Mouse (Mus musculus) midbrain, postnatal 0 days (tissue): ENCODE results near the gene Nanog. TPM values are rescaled to one million over a fixed set of nuclear protein-coding genes. Genes with fewer than 3 reads are reported as not detected.

Source experiments
- ATAC-seq: fragments of 200-750 bp; cut with Nextera tagmentation; 2 replicates; pipeline ENCODE4 v1.8.0; 2017; ENCODE audit warnings: moderate number of reproducible peaks, mild to moderate bottlenecking, moderate TSS enrichment, moderate library complexity; ENCODE audit not compliant: low FRiP score
- DNase-seq: peaks from one replicate; pipeline ENCODE4 v3.0.0-alpha.2; 2015; ENCODE audit warnings: low spot score
- H3K27ac ChIP-seq: fragments of 300-500 bp; sonication (generic); 2 replicates; pipeline ENCODE4 v1.5.1; 2014; ENCODE audit warnings: low read depth, mild to moderate bottlenecking, low read length, mixed read lengths
- H3K27me3 ChIP-seq: fragments of 300-500 bp; sonication (generic); 2 replicates; pipeline ENCODE4 v1.6.1; 2014; ENCODE audit warnings: low read length, control low read depth, mixed read lengths; ENCODE audit not compliant: insufficient read depth
- H3K36me3 ChIP-seq: fragments of 300-500 bp; sonication (generic); 2 replicates; pipeline ENCODE4 v1.6.1; 2014; ENCODE audit warnings: low read length, control low read depth, mixed read lengths; ENCODE audit not compliant: insufficient read depth
- H3K4me1 ChIP-seq: fragments of 300-500 bp; sonication (generic); 2 replicates; pipeline ENCODE4 v1.6.1; 2014; ENCODE audit warnings: mild to moderate bottlenecking, control low read depth, antibody characterized with exemption, low read length, mixed read lengths; ENCODE audit not compliant: insufficient read depth
- H3K4me2 ChIP-seq: fragments of 300-500 bp; sonication (generic); 2 replicates; pipeline ENCODE4 v1.6.1; 2014; ENCODE audit warnings: low read depth, mild to moderate bottlenecking, low read length, mixed read lengths; ENCODE audit not compliant: poor library complexity, severe bottlenecking
- H3K4me3 ChIP-seq: fragments of 300-500 bp; sonication (generic); 2 replicates; pipeline ENCODE4 v1.5.1; 2014; ENCODE audit warnings: low read depth, mild to moderate bottlenecking, low read length, moderate library complexity
- H3K9ac ChIP-seq: fragments of 300-500 bp; sonication (generic); replicated peaks from 2 replicates; pipeline ENCODE4 v1.6.1; 2014; ENCODE audit warnings: mild to moderate bottlenecking, low read length, moderate library complexity, mixed read lengths; ENCODE audit not compliant: poor library complexity, severe bottlenecking
- H3K9me3 ChIP-seq: fragments of 300-500 bp; sonication (generic); 2 replicates; pipeline ENCODE4 v1.6.1; 2016; ENCODE audit warnings: low read length, control low read depth
- CTCF ChIP-seq: IDR thresholded peaks from 2 replicates; pipeline ENCODE4 v1.5.1; 2016; ENCODE audit warnings: antibody characterized with exemption, mild to moderate bottlenecking
- WGBS: fragments of 180-500 bp; shearing (Covaris S2); extraction: QIAGEN DNeasy Blood & Tissue Kit; methylation state at CpG from one replicate; pipeline ENCODE4 v1.1.7; 2014; 5-methylcytosine and 5-hydroxymethylcytosine counted together
- polyA plus RNA-seq: library from polyadenylated mRNA; unstranded; fragments of >200 nt; fragmentation: Nextera tagmentation; extraction: Ambion mirVana; gene quantifications from 2 replicates; pipeline ENCODE4 v1.2.1, GENCODE M21; 2015
- total RNA-seq: library from RNA; depleted of rRNA; stranded (reverse); fragments of >200 nt; gene quantifications from 2 replicates; pipeline ENCODE4 v1.2.3, GENCODE M21; 2014

The Nanog gene
- total and polyA plus RNA-seq, 2 experiments from 2014 or later, result 0.10 to 0.16 TPM

- 94% methylated on average over 4 of the region's 4 CpGs for WGBS
- DNase-seq, result no peak
Measured at GRCm38 (mm10) chr6:122670841-122671240, 36.4 kb upstream of the Nanog start.

GRCm38 (mm10) chr6:122672746-122673145, 34.5 kb upstream of the Nanog start:
- Histone ChIP-seq H3K4me2 (no peak overlapping the region), H3K4me3 (no peak overlapping the region), H3K9me3 (no peaks in the 10 kb centered on the region), H3K27ac (no peak overlapping the region), H3K36me3 (no peaks in the 10 kb centered on the region), H3K9ac (no peak overlapping the region), H3K27me3 (no peaks in the 10 kb centered on the region), H3K4me1 (0 out of 2 replicates have a peak, but pooled peaks cover 2% of the 10 kb centered on the region)
- ATAC-seq (no peak), DNase-seq (no peak)
- no peak for TF ChIP-seq CTCF
- 62% methylated on average over 8 of the region's 8 CpGs for WGBS

More at GRCm38 (mm10) chr6:122670841-122671240, 36.4 kb upstream of the Nanog start:
- ATAC-seq, result no peak
- 0 out of 2 replicates have a peak, but pooled peaks cover 2% of the 10 kb centered on the region for H3K4me1 ChIP-seq
- H3K36me3 ChIP-seq, result no peaks in the 10 kb centered on the region
- H3K4me2 ChIP-seq, result no peak overlapping the region
- no peaks in the 10 kb centered on the region for H3K27me3 ChIP-seq
- no peak for TF ChIP-seq CTCF
- no peak overlapping the region for H3K9ac ChIP-seq
- H3K4me3 ChIP-seq, result no peak overlapping the region
- H3K9me3 ChIP-seq, result no peaks in the 10 kb centered on the region
- no peak overlapping the region for H3K27ac ChIP-seq

- H3K4me1 ChIP-seq, result no peaks in the 10 kb centered on the region
- H3K4me3 ChIP-seq, result no peak overlapping the region
- H3K36me3 ChIP-seq, result no peaks in the 10 kb centered on the region
- H3K27ac ChIP-seq, result no peak overlapping the region
- ATAC-seq (no peak), DNase-seq (no peak)
- H3K4me2 ChIP-seq, result no peak overlapping the region
- WGBS, result 83% methylated on average over 3 of the region's 3 CpGs
- H3K9me3 ChIP-seq, result no peaks in the 10 kb centered on the region
- no peaks in the 10 kb centered on the region for H3K27me3 ChIP-seq
- TF ChIP-seq CTCF, result no peak
- H3K9ac ChIP-seq, result no peak overlapping the region
Measured at GRCm38 (mm10) chr6:122682646-122683045, 24.6 kb upstream of the Nanog start.

GRCm38 (mm10) chr6:122686709-122687108, 20.6 kb upstream of the Nanog start:
- no peak overlapping the region for H3K4me3 ChIP-seq
- no peaks in the 10 kb centered on the region for H3K4me1 ChIP-seq
- no peak overlapping the region for H3K9ac ChIP-seq
- no peaks in the 10 kb centered on the region for H3K27me3 ChIP-seq
- TF ChIP-seq CTCF, result no peak
- ATAC-seq (no peak), DNase-seq (no peak)
- no peaks in the 10 kb centered on the region for H3K9me3 ChIP-seq
- H3K4me2 ChIP-seq, result no peak overlapping the region
- H3K27ac ChIP-seq, result no peak overlapping the region
- H3K36me3 ChIP-seq, result no peaks in the 10 kb centered on the region
- 91% methylated on average over 13 of the region's 13 CpGs for WGBS

GRCm38 (mm10) chr6:122689411-122690055, 17.8 kb upstream of the Nanog start:
- Histone ChIP-seq H3K27me3 (no peaks in the 10 kb centered on the region), H3K4me1 (no peaks in the 10 kb centered on the region), H3K27ac (no peak overlapping the region), H3K9me3 (no peaks in the 10 kb centered on the region), H3K4me3 (no peak overlapping the region), H3K4me2 (no peak overlapping the region), H3K9ac (no peak overlapping the region), H3K36me3 (no peaks in the 10 kb centered on the region)
- no peak for ATAC-seq
- DNase-seq, result no peak
- no peak for TF ChIP-seq CTCF
- 81% methylated on average over 6 of the region's 6 CpGs for WGBS

- Histone ChIP-seq H3K36me3 (no peaks in the 10 kb centered on the region), H3K9me3 (no peaks in the 10 kb centered on the region), H3K4me1 (no peaks in the 10 kb centered on the region), H3K4me3 (no peak overlapping the region), H3K4me2 (no peak overlapping the region), H3K27me3 (no peaks in the 10 kb centered on the region), H3K27ac (no peak overlapping the region), H3K9ac (no peak overlapping the region)
- no peak for ATAC-seq
- DNase-seq, result no peak
- TF ChIP-seq CTCF, result no peak
- 82% methylated on average over 5 of the region's 5 CpGs for WGBS
Measured at GRCm38 (mm10) chr6:122690082-122690481, 17.2 kb upstream of the Nanog start.
